Mouse (Mus musculus): ENCODE data around the gene Cemip.
A peak's percentile ranks its signal among the peaks of the same experiment; 100 is the strongest.
"Not testable (repeated sequence)": the region's sequence is repeated elsewhere in the genome, so short reads cannot be mapped to it uniquely, and the experiment has no call there.

Cemip gene

DNA sequence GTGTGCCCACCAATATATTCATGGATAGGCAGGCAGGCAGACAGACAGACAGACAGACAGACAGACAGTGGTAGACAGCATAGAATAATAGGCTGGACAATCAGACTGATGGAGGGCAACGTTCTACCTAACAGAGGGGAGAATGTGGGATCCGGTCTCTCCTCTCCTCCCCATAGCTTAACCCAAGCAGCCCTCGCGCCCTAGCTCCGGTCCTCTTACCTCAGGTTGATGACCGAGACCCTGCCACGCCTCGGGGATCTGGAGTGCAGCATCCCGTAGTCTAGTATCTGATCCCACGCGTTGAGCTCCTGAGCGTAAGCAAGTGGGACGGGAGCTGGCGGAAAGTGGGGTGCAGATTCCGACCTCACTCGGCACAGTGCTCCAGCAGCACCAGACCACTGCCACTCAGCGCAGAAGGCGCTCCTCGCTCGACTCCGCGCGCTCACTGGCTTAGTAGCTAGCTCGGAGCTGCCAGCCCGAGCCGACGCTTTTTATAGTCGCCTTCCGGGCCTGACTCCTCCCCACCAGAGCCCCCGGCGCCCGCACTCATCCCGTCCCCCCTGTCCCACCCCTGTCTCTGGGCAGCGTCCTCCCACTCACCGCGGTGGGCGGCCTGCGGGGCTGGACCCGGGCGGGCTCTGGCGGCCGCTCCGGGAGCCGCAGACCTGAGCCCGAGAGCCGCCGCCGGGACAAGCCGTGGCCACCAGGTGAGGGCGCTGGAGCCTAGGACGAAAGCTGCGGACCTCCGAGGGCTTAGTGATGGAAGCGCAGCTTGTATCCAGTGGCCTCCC is at the start of gene Cemip:
TSS of gene Cemip (minus strand) at position 464 of the 791 bp plus-strand sequence.
- DNase-seq (ENCODE audit: inconsistent ontology term) = peak; percentile 88

DNA sequence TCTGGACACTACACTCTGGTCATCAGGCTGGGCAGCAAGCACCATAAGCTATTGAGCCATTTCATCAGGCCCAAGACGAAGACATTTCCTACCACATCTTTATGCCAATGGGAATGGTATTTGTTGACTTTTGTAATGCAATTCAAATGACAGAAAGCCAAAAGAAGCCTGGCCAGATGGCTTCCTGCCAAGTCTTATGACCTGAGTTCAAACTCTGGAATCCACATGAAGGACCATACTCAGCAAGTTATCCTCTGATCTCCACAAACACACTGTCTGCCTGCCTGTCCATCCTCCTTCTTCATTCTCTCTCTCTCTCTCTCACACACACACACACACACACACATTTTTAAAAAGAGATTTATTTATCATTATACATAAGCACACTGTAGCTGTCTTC is 46.4 kb upstream of the Cemip start:
- DNase-seq (ENCODE audit: inconsistent ontology term) = peak; percentile 37

DNA sequence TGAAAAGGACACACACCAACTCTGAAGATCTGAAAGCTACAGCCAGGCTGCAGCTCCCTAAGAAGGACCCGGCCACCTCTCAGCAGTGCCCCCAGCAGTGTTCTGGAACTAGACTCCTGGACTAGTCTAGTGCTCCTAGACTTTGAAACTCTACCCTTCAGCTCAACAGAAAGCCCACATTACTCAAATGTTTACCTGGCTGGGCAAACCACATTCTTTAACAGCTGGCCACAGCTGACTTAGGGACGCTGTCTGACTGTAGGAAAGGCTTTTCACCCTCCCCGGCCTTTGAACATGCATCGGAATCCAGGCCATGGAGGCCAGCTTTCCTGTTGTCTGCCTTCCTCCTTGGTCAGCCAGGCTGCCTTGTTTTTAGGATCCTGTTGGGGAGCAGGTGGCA is 45.4 kb upstream of the Cemip start:
- no peak for DNase-seq (ENCODE audit: inconsistent ontology term)

GRCm38 (mm10) chr7:84128661-84129060 is 42.4 kb upstream of the Cemip start:
- peak; percentile 93 for DNase-seq (ENCODE audit: inconsistent ontology term)

GRCm38 (mm10) chr7:84125730-84126129 is 39.4 kb upstream of the Cemip start:
- no peak for DNase-seq (ENCODE audit: inconsistent ontology term)

- not testable (repeated sequence) for DNase-seq (ENCODE audit: inconsistent ontology term)
These were observed 37.3 kb upstream of the Cemip start for GRCm38 (mm10) chr7:84123651-84124050.

DNA sequence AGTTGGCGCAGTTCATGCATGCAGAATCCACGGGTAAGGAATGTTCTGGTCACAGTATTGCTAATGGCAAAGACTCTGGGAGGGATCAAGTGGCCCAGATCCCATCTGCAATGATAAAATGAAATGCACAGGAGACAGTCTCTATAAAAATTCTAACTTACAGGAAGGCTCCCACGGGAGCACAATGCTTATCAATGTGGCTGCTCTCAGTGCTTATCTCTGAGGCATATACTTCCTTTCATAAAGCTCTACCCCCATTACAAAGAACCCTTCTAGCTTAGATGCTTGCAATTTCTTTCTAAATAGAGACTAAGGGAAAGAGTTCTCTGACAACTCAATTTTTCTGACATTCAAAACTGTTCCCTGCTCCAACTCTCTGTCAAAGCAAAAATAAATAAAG is 35.5 kb upstream of the Cemip start:
- no peak for DNase-seq (ENCODE audit: inconsistent ontology term)

DNA sequence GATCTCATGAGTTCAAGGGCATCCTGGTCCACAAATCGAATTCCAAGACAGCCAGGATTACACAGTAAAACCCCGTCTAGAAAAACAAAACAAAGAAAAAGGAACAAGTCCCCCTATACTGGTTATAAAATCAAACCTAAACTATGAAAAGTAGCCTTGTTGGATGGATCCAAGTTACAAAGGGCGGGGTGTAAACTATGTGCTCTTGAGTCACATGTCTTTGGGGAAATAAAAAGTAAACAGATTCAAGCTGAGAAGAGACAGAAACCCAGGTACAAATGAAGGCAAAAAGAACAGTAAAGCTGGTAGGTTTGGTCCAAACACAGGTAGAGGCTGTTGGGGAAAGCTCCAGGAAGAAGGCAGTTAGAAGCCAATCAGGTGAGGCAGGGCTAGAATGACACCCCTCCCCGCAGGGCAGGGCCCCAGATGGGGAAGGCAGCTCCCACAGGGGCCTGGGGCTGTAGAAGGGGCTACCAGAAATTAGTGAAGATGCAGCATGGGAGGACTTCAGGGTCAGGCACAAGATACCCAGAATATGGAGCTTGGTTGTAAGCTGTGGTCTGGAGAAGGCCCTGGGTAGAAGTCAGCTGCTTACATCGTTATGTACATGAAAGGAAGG is 33.9 kb upstream of the Cemip start:
- no peak for DNase-seq (ENCODE audit: inconsistent ontology term)

DNA sequence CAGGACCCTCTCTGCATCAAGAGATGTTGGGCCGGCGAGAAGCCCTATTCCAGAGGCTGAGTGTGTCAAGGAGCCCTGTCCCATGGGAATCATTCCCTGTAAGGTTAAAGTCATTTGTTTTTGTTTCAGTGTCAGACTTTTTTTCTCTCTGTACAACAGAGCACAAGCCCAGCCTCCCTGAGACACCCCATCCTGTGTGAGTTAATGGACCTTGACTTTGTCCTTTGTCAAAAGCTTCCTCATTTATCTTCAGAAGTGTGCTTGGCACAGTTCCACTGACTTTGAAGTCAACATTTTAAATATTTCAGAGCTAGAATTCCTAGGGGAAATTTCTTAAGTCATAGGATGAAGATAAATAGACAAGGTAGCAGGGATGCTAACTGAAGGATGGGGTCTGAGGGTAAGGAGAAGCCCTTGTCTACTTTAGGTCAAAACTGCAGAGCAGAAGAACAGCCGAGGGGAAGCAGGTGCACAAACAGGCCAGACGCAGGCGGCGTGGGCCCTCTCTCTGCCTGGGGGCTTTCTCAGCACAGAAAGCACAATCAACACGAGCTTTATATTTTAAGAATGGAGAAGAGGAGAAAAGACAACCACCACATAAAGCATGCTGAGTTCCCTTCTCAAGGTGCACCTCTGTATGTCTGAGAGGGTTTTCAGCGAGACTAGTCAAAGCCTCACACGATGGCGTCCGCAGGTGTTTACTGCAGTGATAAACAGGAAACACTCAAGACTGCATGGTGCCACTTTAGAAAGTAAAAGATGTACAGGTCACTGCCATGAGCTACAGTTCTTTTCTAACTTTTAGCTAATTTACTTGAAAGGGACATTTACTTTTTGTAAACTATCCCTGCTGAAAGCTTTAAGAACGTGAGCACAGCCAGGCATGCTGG is 33.2 kb upstream of the Cemip start:
- DNase-seq (ENCODE audit: inconsistent ontology term) = no peak

GRCm38 (mm10) chr7:84117543-84118122 is 31.3 kb upstream of the Cemip start:
- DNase-seq (ENCODE audit: inconsistent ontology term) = peak; percentile 74

GRCm38 (mm10) chr7:84116621-84117542 is 30.6 kb upstream of the Cemip start:
- no peak for DNase-seq (ENCODE audit: inconsistent ontology term)

DNA sequence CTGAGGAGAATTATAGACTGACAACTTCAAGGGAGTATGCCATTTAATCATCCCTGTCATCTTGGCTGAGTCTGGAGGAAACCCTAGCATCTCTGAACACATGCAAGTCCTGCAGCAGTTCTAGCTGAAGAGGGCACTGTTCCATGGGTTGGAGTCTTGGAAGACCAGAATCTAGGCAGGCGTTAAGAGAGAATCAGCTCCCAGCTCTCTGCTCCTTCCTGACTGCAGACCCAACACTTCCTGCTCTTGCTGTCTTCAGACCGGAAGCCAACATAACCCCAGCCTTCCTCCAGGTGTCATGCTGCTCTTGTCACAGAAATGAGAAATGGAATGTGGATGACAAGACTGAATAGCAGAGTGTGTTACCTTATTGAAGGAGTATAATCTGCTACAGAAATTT is 29.1 kb upstream of the Cemip start:
- DNase-seq (ENCODE audit: inconsistent ontology term) = no peak

GRCm38 (mm10) chr7:84114775-84115174 is 28.5 kb upstream of the Cemip start:
- DNase-seq (ENCODE audit: inconsistent ontology term) = no peak

GRCm38 (mm10) chr7:84113035-84113390 is 26.7 kb upstream of the Cemip start:
- peak; percentile 91 for DNase-seq (ENCODE audit: inconsistent ontology term)

DNA sequence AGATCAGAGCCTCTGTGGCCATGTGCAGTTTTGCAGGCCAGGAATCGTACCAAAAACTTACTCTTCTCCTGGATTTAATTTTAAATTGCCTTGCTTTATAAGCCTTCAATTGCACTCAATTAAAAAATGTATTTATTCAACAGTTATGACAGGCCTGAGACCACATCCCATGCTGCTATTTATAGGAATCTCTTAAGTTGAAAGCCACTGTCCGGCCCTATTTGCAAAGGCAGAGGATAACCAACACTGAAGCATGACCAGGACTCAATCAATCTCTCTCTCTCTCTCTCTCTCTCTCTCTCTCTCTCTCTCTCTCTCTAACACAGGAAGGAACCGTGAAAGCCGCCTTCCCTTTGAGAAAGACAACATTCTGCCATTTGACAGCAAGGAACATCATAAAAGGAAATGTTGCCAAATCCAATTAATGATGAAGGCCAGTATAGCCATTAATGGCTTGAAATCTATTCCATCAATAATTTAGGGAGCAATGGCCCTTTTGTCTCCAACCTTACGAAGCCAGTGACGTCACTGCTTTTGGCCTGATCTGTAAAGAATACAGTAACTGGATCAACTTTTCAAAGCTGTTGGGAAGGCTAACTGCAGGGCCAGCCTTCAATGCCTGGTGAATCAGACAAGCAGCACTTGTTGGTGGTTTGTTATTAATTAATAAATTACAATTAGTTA is 26.2 kb upstream of the Cemip start:
- DNase-seq (ENCODE audit: inconsistent ontology term) = peak; percentile 87

GRCm38 (mm10) chr7:84111716-84112350 is 25.5 kb upstream of the Cemip start:
- DNase-seq (ENCODE audit: inconsistent ontology term) = peak; percentile 42

DNA sequence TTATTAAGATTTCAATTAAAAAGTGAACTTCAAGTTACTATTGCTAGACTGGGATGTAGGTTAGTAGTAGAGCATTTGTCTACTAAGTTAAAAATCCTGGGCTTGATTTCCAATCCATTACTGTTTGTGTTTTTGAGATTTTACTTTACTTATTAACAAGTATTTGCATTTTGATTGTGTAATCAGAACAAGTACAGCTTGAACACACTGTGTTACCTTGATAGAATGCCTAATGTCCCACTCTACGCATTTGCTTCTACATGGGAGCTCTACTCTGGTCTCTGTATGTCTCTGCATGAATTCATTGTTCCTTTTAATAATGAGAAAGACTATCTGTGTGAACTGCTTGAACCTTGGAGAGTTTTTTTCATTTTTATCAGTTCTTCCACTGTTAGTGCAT is 20.6 kb upstream of the Cemip start:
- DNase-seq (ENCODE audit: inconsistent ontology term) = no peak

DNA sequence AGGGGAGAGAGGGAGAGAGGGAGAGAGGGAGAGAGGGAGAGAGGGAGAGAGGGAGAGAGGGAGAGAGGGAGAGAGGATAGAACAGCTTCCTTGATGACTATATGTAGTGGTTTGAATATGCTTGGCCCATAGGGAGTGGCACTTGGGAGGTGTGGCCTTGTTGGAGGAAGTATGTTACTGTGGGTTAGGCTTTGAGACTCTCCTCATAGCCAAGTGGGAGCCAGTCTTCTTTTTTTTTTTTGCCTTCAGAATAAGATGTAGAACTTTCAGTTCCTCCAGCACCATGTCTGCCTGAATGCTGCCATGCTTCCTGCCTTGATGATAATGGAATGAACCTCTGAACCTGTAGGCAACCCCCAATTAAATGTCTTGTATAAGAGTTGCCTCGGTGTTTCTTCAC is 16.3 kb upstream of the Cemip start:
- no peak for DNase-seq (ENCODE audit: inconsistent ontology term)

- DNase-seq (ENCODE audit: inconsistent ontology term) = no peak
These were observed 14.4 kb upstream of the Cemip start for GRCm38 (mm10) chr7:84100672-84101071.

DNA sequence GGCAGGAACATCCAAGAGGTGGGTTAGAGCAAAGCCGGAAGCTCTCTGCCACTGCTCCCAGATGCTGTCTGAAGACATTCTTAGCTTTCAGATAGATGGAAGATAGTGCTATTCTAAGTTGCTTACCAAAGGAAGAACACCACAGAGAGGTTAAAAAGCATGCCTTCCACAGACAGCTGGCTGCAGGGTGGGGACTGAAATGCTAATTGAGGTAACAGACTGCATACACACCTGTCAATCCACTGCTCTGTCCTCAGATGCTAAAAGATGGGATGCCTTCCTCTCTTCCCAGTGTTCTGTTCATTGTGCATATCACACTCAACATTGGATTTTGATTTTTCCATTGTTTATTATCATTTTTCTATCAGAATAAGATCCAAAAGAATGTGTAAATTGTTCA is 11.8 kb upstream of the Cemip start:
- DNase-seq (ENCODE audit: inconsistent ontology term) = no peak

Data from Muller cell, postnatal 12 days (primary cell).